Mouse (Mus musculus) ES-CJ7 (cell line): ENCODE data around the gene Cdcp1.
A peak's percentile ranks its signal among the peaks of the same experiment; 100 is the strongest.

Experiments used
- DNase-seq: peaks from one replicate; pipeline ENCODE4 v3.0.0; 2011; ENCODE audit warnings: low read depth, low spot score

The Cdcp1 gene

GRCm38 (mm10) chr9:123152026-123152425 lies 63.8 kb downstream of the Cdcp1 start:
- DNase-seq: no peak

- no peak for DNase-seq
Measured at GRCm38 (mm10) chr9:123151561-123151960, 64.3 kb downstream of the Cdcp1 start.

GRCm38 (mm10) chr9:123150241-123151020 lies 65.4 kb downstream of the Cdcp1 start, which contains the start of gene Clec3b:
Clec3b (plus strand) TSS chr9:123150946.
- DNase-seq: no peak

- DNase-seq: no peak
Measured at GRCm38 (mm10) chr9:123148430-123148829, 67.4 kb downstream of the Cdcp1 start.

GRCm38 (mm10) chr9:123139887-123140614 lies 75.8 kb downstream of the Cdcp1 start:
- no peak for DNase-seq

GRCm38 (mm10) chr9:123138891-123139474 lies 76.9 kb downstream of the Cdcp1 start:
- no peak for DNase-seq

GRCm38 (mm10) chr9:123136953-123137682 lies 78.7 kb downstream of the Cdcp1 start:
- DNase-seq: no peak

- no peak for DNase-seq
Measured at GRCm38 (mm10) chr9:123132994-123133393, 82.8 kb downstream of the Cdcp1 start.

- DNase-seq: no peak
Measured at GRCm38 (mm10) chr9:123127663-123128062, 88.2 kb downstream of the Cdcp1 start.

- DNase-seq: no peak
Measured at GRCm38 (mm10) chr9:123124413-123124981, 91.3 kb downstream of the Cdcp1 start.

GRCm38 (mm10) chr9:123123571-123124412 lies 92.0 kb downstream of the Cdcp1 start:
- peak; percentile 19 for DNase-seq

GRCm38 (mm10) chr9:123123017-123123416 lies 92.8 kb downstream of the Cdcp1 start:
- no peak for DNase-seq
